Mouse (Mus musculus) liver, adult 2 months (tissue): Measurements from ENCODE around the gene Me1.

ENCODE experiments used
- CTCF ChIP-seq: fragments of 200-500 bp; IDR thresholded peaks from 2 replicates; pipeline ENCODE4 v1.5.1; 2011; ENCODE audit warnings: low read depth, low read length, control low read depth
- POLR2A ChIP-seq: fragments of 200-500 bp; IDR thresholded peaks from 2 replicates; pipeline ENCODE4 v1.6.1; 2011; ENCODE audit warnings: low read length, control low read depth; ENCODE audit not compliant: insufficient read depth; ENCODE audit errors: extremely low read depth

GRCm38 (mm10) chr9:86534071-86534470 is 161.7 kb downstream of the Me1 start:
- TF ChIP-seq POLR2A (no peak), CTCF (no peak)
